Mouse (Mus musculus) gastrocnemius, postnatal 25 days (tissue): Measurements from ENCODE around the gene Gprin1. TPM values are rescaled to one million over a fixed set of nuclear protein-coding genes. Genes with fewer than 3 reads are reported as not detected.
A peak's percentile ranks its signal among the peaks of the same experiment; 100 is the strongest.
"Not testable (repeated sequence)": the region's sequence is repeated elsewhere in the genome, so short reads cannot be mapped to it uniquely, and the experiment has no call there.

Experiments
- DNase-seq: peaks from one replicate; pipeline ENCODE4 v3.0.0; 2022
- long read RNA-seq, 2 experiments: library from polyadenylated mRNA; stranded (forward); transcript quantifications; one replicate each; pipeline ENCODE4 v2.0.0; 2021
- total RNA-seq, 2 experiments: library from RNA; stranded (reverse); gene quantifications; 1 replicate in 1 of 2; 2 replicates in 1 of 2; pipeline ENCODE4 v1.2.3; 2021

The Gprin1 gene
- total RNA-seq, result not detected
- long read RNA-seq, experiment 1, result 0 reads
- long read RNA-seq, experiment 2, result 0 reads

DNA sequence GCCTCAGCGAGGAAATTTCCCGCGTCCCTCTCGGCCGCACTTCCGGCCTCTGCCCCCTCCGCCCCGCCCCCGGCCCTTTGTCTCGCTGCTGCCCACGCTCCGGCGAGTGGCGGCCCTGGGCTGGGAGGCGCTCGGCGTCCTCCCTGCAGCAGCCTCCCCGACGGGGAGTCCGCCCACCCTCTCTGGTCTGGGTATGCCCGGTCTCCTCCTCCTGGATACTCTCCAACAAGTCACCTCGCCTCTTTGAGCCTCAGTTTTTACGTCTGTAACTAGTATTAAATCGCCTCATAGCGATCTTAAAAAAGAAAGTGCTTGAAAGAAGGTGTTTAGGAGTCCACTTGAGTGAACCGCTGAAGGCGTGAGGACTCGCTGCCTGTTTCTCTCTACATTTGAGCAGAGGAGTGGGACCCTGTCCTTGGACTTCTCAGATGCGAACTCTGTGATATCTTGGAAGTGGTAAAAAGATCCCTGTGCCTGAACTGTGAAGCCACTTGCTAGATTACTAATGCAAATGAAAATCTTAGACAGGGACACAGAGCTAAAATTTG, at the start of gene Gprin1:
Gene Gprin1, minus strand, starts transcription at position 11 of the 548 bp plus-strand sequence.
- no peak for DNase-seq

DNA sequence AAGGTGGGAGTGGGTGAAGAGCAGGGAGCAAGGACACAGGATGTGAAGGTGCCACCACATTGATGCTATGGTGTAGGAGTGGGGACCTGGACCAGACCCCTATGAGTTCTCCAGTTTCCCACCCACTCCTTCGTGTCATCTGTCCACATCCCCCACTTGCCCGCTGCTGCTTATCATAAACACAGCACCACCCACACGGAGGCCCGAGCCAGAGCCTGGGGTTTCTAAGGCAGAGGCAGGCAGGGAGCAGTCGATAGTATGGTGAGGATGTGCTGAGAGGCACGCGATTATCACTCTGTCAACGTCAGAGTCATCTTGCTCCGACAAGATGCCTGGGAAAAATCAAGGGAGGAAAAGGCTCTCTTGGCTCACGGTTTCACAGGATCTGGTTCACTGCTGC, 49.1 kb upstream of the Gprin1 start:
- no peak for DNase-seq

DNA sequence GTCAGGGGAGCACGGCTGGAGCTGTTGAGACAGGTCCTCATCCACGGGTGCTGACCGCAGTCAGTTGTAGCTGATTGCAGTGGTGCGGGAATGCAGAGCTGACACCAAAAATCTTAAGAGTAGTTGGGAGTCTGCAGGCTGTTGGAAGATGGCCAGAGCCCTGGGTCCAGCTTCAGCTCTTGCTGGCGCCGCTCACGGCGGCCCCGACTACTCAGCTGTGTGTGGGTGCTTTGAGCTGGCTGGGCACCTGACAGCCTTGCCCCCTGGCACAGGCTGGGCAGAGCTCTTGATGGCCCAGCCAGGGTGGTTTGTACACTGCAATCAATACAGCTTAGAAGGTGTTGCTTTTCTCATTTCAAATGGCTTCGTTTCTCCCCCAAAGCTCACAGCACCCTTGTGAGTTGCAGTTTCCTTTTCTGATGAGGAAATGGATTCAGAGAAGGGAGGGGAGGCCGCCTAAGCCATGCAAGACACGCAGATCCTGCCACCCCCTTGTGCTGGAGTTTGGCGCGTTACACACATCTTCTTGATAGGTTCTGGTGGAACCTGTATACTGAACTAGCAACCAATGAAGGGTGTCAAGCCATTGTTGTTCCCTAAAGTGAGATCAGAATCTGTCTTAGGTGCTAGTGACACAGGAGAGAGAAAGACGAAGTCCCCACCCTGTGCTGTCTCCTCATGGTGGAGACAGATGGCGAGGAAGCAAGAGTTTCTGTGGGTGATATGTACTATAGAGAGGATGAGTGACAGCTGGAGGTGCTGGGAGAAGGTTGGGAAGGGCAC, 48.4 kb upstream of the Gprin1 start:
- no peak for DNase-seq

DNA sequence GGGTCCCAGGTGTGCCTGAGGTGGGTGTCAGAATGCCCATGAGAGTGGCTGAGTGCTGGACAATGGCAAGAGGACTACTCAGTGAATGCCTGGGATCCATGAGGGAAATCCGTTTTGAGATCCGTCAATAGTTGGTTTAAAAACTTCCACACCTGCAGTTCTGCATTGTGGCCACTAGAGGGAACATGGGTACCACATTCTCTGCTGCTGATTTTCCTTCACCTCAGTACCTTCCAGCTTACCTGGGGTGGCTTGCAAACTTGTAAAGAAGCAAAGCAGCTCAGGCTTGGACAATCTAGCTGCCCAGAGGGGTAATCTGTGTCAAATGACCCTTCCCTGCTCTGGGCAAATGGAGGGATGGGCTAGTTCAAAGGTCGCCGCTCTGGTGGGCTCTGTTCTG, 47.7 kb upstream of the Gprin1 start:
- DNase-seq, result no peak

DNA sequence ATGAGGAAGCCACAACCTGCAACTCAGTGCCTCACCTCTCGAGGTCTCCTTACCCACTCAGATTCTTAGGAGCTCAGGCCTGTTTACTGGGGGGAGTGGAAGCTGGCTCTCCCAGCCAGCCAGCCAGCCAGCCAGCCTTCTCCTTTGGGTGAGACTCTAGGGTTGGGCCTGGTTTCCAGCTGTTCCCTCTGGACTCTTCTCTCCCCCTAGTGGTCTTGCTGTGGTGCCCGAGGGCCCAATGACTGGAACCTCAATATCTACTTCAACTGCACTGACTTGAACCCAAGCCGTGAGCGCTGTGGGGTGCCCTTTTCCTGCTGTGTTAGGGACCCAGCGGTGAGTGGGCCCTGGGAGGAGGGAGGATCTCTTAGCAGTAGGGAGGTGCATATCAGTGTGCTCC, 45.2 kb upstream of the Gprin1 start:
- no peak for DNase-seq

DNA sequence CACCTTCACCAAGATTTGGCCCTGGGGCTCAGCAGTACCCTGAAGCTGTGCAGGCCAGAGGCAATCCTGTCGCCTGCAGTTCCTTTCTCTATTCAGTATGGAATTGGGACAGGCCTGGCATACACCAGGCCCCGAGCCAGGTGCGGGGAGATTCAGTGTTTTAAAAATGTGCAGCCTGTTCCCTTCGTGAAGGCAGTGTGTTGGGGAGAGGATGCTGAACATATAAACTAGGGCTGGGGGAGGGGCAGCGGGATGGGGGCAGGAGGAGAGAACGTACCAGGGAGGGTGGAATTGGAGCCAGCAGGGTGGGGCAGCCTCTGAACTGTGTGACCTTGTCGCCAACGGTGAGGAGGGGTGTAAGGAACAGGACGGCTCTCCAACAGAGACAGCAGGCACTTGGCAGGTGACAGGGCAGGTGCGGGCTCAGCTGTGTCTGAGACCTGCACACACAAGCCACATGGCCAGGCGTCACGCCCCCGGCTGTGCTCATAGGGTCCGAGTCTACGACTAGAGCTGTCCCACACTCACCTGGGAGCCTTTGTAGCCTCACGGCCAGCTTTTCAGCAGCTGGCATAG, 44.4 kb upstream of the Gprin1 start:
- no peak for DNase-seq

DNA sequence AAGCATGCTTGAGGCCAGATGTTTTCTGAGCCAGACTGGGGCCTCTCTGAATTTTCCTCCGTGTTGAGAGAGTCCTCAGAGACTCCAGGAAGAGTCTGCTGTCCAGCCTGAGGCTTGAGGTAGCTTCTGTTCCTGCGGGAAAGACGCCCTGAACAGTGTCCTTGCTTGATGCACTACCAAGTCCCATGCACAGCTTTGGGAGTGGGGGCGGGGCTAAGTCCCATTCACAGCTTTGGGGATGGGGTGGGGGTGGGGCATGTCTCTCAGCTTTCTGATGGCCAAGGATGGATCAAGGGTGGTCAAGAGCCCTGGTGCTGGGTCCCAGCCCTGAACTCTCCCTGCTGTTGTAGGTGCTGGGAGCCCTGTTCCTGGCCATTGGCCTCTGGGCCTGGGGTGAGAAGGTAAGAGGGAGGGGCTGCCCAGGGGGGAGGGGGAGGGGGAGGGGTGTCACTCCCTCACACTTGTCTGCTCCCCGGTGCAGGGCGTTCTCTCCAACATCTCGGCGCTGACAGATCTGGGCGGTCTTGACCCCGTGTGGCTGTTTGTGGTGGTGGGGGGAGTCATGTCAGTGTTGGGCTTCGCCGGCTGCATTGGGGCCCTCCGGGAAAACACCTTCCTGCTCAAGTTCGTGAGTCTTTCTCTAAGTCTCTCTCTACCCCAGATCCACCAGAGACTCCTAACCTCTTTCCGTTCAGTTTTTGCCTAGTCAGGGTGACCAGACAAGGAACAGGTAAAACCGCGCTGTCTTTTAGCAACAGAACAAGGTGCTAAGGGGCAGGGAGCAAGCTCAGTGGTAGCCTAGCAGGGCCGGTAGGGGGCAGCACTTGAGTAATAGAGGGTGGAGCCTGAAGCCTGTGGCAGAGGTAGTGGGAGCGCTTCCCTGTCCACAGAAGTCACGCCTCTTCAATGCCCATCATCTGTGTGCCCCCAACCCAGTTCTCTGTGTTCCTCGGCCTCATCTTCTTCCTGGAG, 42.9 kb upstream of the Gprin1 start:
- DNase-seq, result no peak

DNA sequence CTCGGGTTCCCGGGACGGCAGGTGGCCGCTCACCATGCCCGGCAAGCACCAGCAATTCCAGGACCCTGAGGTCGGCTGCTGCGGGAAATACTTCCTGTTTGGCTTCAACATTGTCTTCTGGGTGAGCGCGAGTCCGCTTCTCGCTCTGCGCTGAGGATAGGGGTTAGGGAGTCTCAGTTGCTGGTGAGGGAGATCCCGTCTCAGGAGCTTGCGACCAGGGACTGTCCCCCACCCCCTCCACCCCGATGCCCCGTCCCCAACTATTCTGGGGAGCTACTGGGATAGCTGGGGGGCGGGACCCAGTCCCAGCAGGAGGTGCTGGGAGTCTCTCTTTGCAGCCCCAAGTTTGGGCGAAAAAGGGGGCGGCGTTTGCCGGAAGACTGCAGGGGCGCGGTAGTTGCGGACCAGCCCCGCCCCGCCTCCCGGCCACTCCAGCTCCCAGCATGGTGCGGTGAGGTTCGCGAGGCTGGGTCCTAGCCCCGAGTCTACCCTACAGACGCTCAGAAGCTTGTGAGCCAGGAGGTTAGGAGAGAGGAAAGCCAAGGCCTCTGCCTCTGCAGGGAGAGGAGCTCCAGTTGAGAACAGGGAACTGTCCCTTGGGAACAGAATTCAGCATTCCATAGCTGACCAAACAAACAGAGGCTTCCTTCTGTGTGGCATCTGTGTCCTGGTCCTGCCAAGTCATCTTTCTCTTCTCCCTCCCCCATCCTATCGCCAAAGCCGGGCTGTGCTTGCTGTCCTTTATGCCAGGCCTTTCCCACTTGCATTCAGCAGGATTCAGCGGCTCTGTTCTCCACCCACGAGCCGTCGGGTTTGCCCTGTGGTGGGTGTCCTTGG, 40.1 kb upstream of the Gprin1 start:
- DNase-seq, result peak; percentile 57

DNA sequence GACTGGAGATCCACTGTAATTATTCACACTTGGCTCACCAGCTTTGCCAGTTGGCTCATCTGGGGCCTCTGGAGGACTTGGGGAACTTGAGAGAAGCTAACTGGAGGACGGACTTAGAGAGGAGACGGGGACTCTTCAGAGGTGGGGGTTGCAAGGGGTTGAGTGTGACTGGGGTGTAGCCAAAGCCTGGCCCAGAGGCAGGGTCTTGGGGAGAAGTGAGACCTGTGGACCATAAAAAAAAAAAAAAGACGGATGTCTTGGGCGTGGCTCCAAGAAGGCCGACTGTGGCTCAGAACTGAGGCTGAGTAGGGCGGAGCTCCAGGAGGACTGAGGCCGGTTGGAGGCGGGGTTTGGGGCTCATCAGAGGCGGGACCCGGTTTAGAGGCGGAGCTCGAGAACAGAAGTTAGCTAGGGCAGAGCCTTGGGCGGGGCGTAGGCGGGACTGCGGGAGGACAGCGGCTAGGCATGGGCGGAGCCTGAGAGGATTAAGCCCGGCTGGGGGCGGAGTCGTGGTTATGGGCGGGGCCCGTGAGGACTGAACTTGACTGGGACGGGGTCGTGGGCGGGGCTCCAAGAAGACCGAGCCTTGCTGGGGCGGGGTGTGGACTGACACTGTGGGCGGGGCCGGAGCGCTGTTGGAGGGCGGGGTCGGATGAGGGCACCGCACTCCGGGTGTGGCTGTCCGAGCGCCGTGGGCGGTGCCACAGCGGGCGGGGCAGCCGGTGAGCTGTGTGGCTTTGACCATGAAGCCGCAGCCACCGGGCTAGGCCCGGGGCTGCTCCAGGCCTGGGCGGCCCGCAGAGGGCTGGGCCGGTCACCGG, 39.3 kb upstream of the Gprin1 start, which contains the start of gene Tspan17:
Gene Tspan17, plus strand, starts transcription at position 638 of the 821 bp plus-strand sequence.
- peak; percentile 97 for DNase-seq

DNA sequence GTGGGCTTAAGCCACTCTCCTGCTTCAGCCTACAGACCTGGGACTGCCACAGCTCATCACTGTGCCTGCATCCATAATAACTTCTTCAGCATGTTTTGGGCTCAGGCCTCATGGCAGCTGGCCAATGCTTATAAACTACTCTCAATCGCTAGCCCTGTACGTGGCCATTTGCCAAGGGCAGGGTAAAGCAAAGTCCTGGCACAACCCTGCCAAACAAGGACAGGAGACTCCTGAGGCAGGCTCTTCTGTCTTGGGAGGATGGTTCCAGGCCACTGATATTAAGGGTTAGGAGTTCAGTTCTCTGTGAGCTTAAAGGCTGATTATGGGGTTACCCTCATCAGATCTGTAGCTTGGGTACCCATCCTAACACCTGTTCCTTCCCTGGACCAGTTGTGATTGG, 37.9 kb upstream of the Gprin1 start:
- DNase-seq, result not testable (repeated sequence)

DNA sequence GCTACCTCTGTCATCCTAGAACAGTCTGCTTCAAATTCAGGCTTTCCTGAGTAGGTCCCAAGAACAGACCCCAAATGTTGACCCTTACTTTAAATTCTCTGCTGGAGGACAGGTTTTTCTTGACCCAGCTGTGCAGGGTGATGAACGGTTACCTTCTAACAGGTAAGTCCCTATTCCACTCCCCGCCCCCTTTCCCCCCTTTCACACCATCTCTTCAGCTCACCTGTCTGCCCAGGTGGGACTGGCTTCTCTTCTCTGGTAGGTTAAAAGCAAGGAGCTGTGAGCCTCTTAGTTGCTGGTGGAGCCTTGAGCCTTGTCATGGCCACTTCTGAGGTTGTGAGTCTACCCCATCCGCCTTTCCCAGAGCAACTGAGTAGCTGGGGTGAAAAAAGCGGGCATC, 34.0 kb upstream of the Gprin1 start, which contains the start of gene Eif4e1b:
Gene Eif4e1b, plus strand, starts transcription at position 301 of the 400 bp plus-strand sequence.
- no peak for DNase-seq

DNA sequence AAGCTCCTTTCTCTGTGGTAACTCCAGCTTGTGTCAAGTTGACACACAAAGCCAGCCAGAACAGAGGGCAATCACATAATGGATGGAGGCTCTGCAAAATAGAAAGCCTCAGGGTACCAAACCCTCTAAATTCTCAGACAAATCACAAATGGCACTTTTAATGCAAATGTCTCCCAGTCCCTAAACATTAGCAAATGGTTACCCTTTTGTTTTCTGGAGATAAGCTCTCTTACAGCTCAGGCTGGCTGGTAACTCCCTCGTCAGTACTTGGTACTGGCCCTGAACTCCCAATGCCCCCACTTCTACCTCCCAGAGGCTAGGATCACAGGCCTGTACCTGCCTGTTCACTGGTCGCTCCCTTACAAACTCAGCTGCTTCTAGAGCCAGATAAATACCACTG, 33.6 kb upstream of the Gprin1 start:
- DNase-seq, result no peak

DNA sequence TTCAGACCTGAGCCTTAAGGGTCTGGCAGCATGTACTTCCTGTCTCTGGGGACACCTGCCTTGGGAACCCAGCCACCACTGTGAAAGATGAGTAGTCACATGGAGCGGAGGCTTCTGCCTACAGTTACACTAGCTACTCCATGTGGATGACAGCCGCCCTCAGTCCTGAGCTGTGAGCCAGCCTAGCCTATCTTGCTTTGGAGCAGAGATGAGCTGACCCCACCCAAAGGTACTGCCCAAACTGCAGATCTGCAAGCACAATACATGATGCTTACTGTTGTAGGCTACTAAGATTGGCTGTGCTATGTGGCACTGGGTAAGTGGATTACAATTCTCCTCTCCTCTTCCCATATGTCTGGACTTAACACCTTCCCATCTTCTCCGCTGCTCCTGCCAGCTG, 31.4 kb upstream of the Gprin1 start:
- DNase-seq, result no peak

DNA sequence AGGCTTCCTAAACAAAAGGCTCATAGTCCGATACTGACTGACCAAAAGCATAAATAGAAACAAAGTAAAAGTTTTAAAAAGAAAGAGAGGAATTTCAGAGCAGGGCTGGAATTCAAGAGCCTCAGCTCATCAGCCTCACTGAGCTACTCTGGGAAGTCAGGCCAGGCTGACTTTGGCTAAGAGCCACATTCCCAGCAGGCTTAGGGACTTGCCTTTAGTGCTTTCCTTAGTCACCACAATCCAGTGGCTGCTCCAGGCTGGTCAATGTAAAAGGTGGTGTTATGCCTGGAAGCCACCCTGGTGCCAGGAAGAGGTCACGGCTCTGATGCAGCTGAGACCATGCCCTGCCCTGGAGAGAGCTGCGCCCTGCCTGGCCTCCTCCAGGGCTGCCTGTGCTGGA, 30.9 kb upstream of the Gprin1 start:
- no peak for DNase-seq

DNA sequence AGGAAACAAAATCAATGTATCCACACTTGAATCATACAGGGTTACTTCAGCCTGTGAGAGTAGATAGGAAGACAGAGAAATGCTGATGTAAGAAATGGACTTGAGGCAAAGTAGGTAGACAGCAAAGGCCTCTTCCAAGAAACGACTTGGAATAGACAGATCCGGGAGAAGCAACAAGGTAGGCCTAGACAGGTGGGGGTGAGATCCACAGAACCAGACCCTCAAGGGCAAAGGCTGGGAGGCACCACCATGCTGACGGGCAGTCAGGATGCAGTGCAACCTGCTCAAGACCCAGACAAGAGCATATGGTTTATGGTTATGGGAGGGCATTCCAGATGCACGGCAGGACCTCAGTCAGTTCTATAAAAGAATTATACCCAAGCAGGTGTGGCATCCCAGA, 17.3 kb upstream of the Gprin1 start:
- no peak for DNase-seq

DNA sequence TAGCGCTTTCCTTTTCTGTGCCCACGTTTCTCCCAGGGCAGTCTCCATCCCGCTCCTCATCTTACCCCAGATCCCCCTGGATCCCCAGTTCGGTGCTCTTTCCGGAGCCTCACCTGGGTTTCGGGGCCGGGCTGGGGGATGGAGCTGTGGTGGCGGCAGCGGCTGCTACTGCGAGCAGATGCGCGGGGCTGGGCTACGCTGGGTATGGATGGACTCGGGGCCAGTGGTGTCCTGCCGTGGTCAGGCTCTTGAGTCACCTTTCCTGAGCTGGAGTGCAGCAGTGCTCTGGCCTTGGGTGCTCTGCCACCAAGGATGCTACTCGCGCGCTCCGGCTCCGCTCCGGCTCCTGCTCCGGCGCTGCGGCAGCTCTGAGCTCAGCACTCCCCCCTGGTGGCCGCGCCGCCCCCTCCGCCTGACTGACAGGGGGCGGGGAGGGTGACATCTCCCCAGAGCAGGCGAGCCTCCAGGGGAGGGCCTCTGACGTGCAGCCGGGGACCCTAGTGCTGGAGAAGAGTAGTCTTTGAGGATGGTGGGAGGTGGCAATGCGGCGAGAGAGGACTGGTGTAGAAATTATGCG, 16.6 kb upstream of the Gprin1 start, which contains the start of gene Sncb:
Gene Sncb, minus strand, starts transcription at position 404 of the 577 bp plus-strand sequence.
- DNase-seq, result peak; percentile 24

DNA sequence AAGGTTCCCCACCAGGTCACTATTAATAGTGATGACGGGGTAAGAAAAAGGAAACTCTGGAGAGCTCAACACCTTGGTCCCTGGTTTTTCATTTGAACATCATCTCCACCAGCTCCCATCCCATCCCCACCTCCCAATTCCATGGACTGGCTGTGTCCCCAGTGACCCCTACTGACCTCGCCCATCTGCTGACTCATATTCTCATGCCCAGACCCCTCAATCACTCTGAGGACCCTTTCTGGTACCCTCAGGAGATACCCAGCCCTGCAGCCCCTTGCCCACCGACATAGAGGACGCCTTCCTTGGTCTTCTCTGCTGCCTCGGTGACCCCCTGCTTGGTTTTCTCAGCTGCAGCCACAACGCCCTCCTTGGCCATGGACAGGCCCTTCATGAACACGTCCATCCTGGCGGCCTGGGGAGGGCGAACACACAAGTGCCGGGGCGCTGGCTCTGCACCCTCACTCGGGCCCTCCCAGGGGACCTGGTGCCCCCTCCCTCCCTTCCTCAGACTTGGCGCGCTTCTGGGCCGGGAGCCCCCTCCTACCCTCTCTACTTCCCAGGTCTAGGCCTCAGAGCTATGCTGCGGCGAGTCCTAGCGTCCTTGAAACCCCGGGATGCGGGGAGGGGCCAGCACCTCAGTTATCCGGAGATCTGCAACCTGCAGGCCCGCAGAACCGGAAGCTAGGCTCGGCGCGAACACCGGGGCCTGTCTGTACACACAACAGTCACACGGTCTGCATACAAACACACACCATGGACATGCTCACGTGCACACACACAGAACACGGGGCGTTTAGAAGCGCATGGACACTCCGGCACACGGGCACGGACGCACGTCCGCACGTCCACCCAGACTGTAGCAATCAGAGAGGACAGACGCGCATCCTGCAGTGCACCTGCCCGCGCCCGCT, 15.9 kb upstream of the Gprin1 start:
- no peak for DNase-seq

DNA sequence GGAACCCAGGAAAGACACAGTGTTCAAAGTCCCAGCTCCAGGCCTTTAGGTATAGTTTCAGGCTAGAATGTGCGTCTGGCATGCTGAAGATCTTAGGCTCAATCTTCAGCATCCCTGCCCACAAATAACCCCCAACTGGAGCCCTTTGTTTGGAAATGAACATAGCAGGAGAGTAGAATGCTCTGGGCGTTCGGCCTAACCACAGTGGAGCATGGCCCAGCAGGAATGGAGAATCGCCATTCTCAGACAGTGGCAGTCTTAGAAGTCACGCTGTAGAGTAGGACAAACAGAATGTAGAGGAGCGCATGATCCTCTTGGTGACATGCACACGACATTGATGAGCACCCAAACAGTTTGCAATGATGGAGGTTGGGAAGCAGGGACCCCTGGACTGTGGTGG, 11.2 kb upstream of the Gprin1 start:
- no peak for DNase-seq
